Mouse (Mus musculus): ENCODE measurements around the gene Dap3.
A peak's percentile ranks its signal among the peaks of the same experiment; 100 is the strongest.
"Not testable (repeated sequence)": the region's sequence is repeated elsewhere in the genome, so short reads cannot be mapped to it uniquely, and the experiment has no call there.

Dap3 gene

GRCm38 (mm10) chr3:88950576-88951326, at the start of gene Dap3, which contains the start of gene Ash1l:
TSS of gene Dap3 (minus strand) at chr3:88951181.
TSS of gene Ash1l (plus strand) at chr3:88950622.
- DNase-seq (ENCODE audit: low read depth, low spot score), result peak; percentile 89

- DNase-seq (ENCODE audit: low read depth, low spot score), result no peak
Measured at GRCm38 (mm10) chr3:88992793-88993192, 41.8 kb upstream of the Dap3 start.

GRCm38 (mm10) chr3:88983921-88984381, 33.0 kb upstream of the Dap3 start:
- DNase-seq (ENCODE audit: low read depth, low spot score), result no peak

GRCm38 (mm10) chr3:88981206-88982010, 30.4 kb upstream of the Dap3 start:
- DNase-seq (ENCODE audit: low read depth, low spot score), result no peak

GRCm38 (mm10) chr3:88975012-88975411, 24.0 kb upstream of the Dap3 start:
- DNase-seq (ENCODE audit: low read depth, low spot score), result no peak

- not testable (repeated sequence) for DNase-seq (ENCODE audit: low read depth, low spot score)
Measured at GRCm38 (mm10) chr3:88963211-88963610, 12.2 kb upstream of the Dap3 start.

GRCm38 (mm10) chr3:88953736-88954135, 2.8 kb upstream of the Dap3 start:
- DNase-seq (ENCODE audit: low read depth, low spot score), result no peak

- no peak for DNase-seq (ENCODE audit: low read depth, low spot score)
Measured at GRCm38 (mm10) chr3:88953246-88953645, 2.3 kb upstream of the Dap3 start.

- no peak for DNase-seq (ENCODE audit: low read depth, low spot score)
Measured at GRCm38 (mm10) chr3:88951327-88951800, 383 bp upstream of the Dap3 start.

- peak; percentile 92 for DNase-seq (ENCODE audit: low read depth, low spot score)
Measured at GRCm38 (mm10) chr3:88949786-88950575, 1.0 kb downstream of the Dap3 start.

GRCm38 (mm10) chr3:88944109-88944508, 6.9 kb downstream of the Dap3 start:
- no peak for DNase-seq (ENCODE audit: low read depth, low spot score)

- DNase-seq (ENCODE audit: low read depth, low spot score), result no peak
Measured at GRCm38 (mm10) chr3:88942316-88942880, 8.6 kb downstream of the Dap3 start.

- peak; percentile 77 for DNase-seq (ENCODE audit: low read depth, low spot score)
Measured at GRCm38 (mm10) chr3:88939749-88940148, 11.2 kb downstream of the Dap3 start.

- no peak for DNase-seq (ENCODE audit: low read depth, low spot score)
Measured at GRCm38 (mm10) chr3:88939071-88939470, 11.9 kb downstream of the Dap3 start.

GRCm38 (mm10) chr3:88929501-88929900, 21.5 kb downstream of the Dap3 start:
- no peak for DNase-seq (ENCODE audit: low read depth, low spot score)

- no peak for DNase-seq (ENCODE audit: low read depth, low spot score)
Measured at GRCm38 (mm10) chr3:88925651-88926050, 25.3 kb downstream of the Dap3 start.

- DNase-seq (ENCODE audit: low read depth, low spot score), result no peak
Measured at GRCm38 (mm10) chr3:88923989-88924591, 26.9 kb downstream of the Dap3 start.

- DNase-seq (ENCODE audit: low read depth, low spot score), result no peak
Measured at GRCm38 (mm10) chr3:88921411-88921810, 29.6 kb downstream of the Dap3 start.

GRCm38 (mm10) chr3:88918981-88919380, 32.0 kb downstream of the Dap3 start:
- DNase-seq (ENCODE audit: low read depth, low spot score), result no peak

- no peak for DNase-seq (ENCODE audit: low read depth, low spot score)
Measured at GRCm38 (mm10) chr3:88914384-88914810, 36.6 kb downstream of the Dap3 start.

All from CD4-positive helper T cell, adult 2 months (primary cell).